Mouse (Mus musculus) limb, embryonic 15.5 days (tissue): ENCODE results near the gene Tmem204. TPM values are rescaled to one million over a fixed set of nuclear protein-coding genes. Genes with fewer than 3 reads are reported as not detected.
"Not testable (repeated sequence)": the region's sequence is repeated elsewhere in the genome, so short reads cannot be mapped to it uniquely, and the experiment has no call there.

Experiments
- ATAC-seq: fragments of 200-750 bp; cut with Nextera tagmentation; 2 replicates; pipeline ENCODE4 v1.8.0; 2017; ENCODE audit warnings: low read depth, moderate TSS enrichment; ENCODE audit not compliant: insufficient number of reproducible peaks, low FRiP score, low TSS enrichment
- H3K27ac ChIP-seq: fragments of 300-500 bp; sonication (generic); 2 replicates; pipeline ENCODE4 v1.5.1; 2015; ENCODE audit warnings: moderate library complexity, mild to moderate bottlenecking, inconsistent platforms
- H3K27me3 ChIP-seq: fragments of 300-500 bp; sonication (generic); 2 replicates; pipeline ENCODE4 v1.6.1; 2015; ENCODE audit warnings: inconsistent platforms
- H3K36me3 ChIP-seq: fragments of 300-500 bp; sonication (generic); 2 replicates; pipeline ENCODE4 v1.6.1; 2015; ENCODE audit warnings: inconsistent platforms
- H3K4me1 ChIP-seq: fragments of 300-500 bp; sonication (generic); 2 replicates; pipeline ENCODE4 v1.6.1; 2015; ENCODE audit warnings: inconsistent platforms
- H3K4me2 ChIP-seq: fragments of 300-500 bp; sonication (generic); 2 replicates; pipeline ENCODE4 v1.6.1; 2015; ENCODE audit warnings: mild to moderate bottlenecking, inconsistent platforms
- H3K4me3 ChIP-seq: fragments of 300-500 bp; sonication (generic); 2 replicates; pipeline ENCODE4 v1.5.1; 2015; ENCODE audit warnings: mild to moderate bottlenecking, inconsistent platforms
- H3K9ac ChIP-seq: fragments of 300-500 bp; sonication (generic); 2 replicates; pipeline ENCODE4 v1.6.1; 2015; ENCODE audit warnings: inconsistent platforms
- H3K9me3 ChIP-seq: fragments of 300-500 bp; sonication (generic); 2 replicates; pipeline ENCODE4 v1.6.1; 2016; ENCODE audit warnings: inconsistent platforms
- WGBS: fragments of 180-500 bp; shearing (Covaris S2); methylation state at CpG from one replicate; pipeline ENCODE4 v1.1.7; 2015; 5-methylcytosine and 5-hydroxymethylcytosine counted together
- polyA plus RNA-seq: library from polyadenylated mRNA; unstranded; fragments of >200 nt; fragmentation: Nextera tagmentation; extraction: Ambion mirVana; gene quantifications from 2 replicates; pipeline ENCODE4 v1.2.1, GENCODE M21; 2015

Gene Tmem204
- polyA plus RNA-seq, result 22.3 and 25.3 TPM in 2 replicates

DNA sequence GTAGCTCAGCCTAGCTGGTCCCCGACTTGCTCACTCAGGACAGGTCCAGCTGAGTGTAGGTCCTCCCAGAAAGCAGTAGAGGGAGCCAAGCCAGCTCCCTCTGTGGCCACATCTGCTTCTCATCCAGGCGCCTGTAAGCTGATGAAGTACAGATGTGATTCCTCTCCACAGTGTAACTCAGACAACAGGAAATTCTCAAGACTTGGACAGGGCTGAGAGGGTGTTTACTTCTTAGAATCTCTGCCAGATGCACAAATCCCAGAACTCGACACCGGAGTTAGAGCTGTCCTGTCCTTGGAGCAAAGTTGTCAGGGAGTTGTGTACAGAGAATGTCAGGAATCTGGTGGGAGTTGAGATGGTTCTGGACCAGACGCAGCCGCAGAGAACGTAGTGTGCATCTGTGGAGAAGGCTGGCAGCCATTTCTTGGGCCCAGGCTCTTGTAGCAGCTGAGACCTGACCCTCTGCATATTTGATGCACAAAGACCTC lies at the start of gene Tmem204:
Gene Tmem204, minus strand, starts transcription at position 148 of the 488 bp plus-strand sequence.
- Histone ChIP-seq H3K9me3 (no peaks in the 10 kb centered on the region), H3K4me2 (no peak within 1 kb of the TSS), H3K4me3 (no peak within 1 kb of the TSS), H3K27ac (peak within 1 kb of the TSS; percentile 95), H3K4me1 (peaks cover 41% of the 10 kb centered on the region), H3K9ac (no peak within 1 kb of the TSS), H3K36me3 (peaks cover 9% of the 10 kb centered on the region; the same call in 1 of the 2 replicates), H3K27me3 (no peaks in the 10 kb centered on the region)
- 14% methylated on average over 7 of the region's 7 CpGs for WGBS
- peak; percentile 89 for ATAC-seq

DNA sequence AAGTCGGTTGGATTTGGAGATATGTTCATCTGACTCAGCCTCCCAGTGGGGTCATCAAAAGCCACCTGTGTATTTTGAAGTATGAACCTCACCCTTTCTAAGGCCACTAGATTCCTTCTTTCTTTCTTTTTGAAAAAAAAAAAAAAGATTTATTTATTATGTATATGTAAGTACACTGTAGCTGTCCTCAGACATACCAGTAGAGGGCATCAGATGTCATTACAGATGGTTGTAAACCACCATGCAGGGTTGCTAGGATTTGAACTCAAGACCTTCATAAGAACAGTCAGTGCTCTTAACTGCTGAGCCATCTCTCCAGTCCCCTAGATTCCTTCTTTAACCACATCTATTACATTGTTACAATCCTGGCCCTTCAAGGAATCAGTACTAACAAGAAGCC lies 46.7 kb upstream of the Tmem204 start:
- Histone ChIP-seq H3K4me1 (peaks cover 12% of the 10 kb centered on the region), H3K27ac (no peak overlapping the region), H3K36me3 (no peaks in the 10 kb centered on the region), H3K9ac (no peak overlapping the region), H3K4me2 (no peak overlapping the region), H3K9me3 (no peaks in the 10 kb centered on the region), H3K27me3 (no peaks in the 10 kb centered on the region), H3K4me3 (no peak overlapping the region)
- WGBS, result 78% methylated on average over 1 of the region's 1 CpGs
- ATAC-seq, result no peak

- ATAC-seq, result no peak
- Histone ChIP-seq H3K4me2 (no peak overlapping the region), H3K9ac (no peak overlapping the region), H3K9me3 (no peaks in the 10 kb centered on the region), H3K4me1 (no peaks in the 10 kb centered on the region; the same call in 1 of the 2 replicates), H3K27me3 (0 out of 2 replicates have a peak, but pooled peaks cover 4% of the 10 kb centered on the region), H3K27ac (no peak overlapping the region), H3K36me3 (no peaks in the 10 kb centered on the region), H3K4me3 (no peak overlapping the region)
- WGBS, result 79% methylated on average over 9 of the region's 9 CpGs
These were observed 44.3 kb upstream of the Tmem204 start for GRCm38 (mm10) chr17:25127681-25128080.

DNA sequence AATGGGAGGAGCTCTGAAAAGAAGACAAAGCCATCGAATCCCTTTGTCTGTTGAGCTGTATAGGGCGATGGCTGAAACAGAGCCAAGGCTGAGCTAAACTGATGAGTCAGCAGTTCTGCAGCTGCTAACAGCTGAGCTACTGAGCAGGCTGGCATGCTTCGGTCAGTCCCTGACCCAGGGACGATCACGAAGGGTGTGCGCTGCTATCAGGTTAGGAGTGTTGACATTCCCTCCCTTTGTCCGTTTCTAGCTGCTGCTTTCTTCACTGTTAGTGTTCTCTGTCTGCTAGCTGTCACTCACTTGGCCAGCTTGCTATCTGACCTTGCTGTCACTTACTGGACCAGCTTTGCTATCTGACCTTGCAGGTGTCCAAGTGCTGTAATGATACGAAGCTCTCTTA lies 43.7 kb upstream of the Tmem204 start:
- no peak overlapping the region for H3K9ac ChIP-seq
- H3K4me1 ChIP-seq, result no peaks in the 10 kb centered on the region; the same call in 1 of the 2 replicates
- no peaks in the 10 kb centered on the region for H3K9me3 ChIP-seq
- H3K27ac ChIP-seq, result no peak overlapping the region
- WGBS, result 62% methylated on average over 8 of the region's 8 CpGs
- 0 out of 2 replicates have a peak, but pooled peaks cover 6% of the 10 kb centered on the region for H3K27me3 ChIP-seq
- H3K4me2 ChIP-seq, result no peak overlapping the region
- ATAC-seq, result no peak
- H3K36me3 ChIP-seq, result no peaks in the 10 kb centered on the region
- H3K4me3 ChIP-seq, result no peak overlapping the region

- H3K4me2 ChIP-seq, H3K9ac ChIP-seq, H3K4me3 ChIP-seq, ATAC-seq, H3K9me3 ChIP-seq, H3K27ac ChIP-seq, H3K27me3 ChIP-seq, H3K36me3 ChIP-seq, H3K4me1 ChIP-seq: not testable (repeated sequence)
- WGBS, result 76% methylated on average over 3 of the region's 3 CpGs
These were observed 42.2 kb upstream of the Tmem204 start for GRCm38 (mm10) chr17:25125442-25126060.

DNA sequence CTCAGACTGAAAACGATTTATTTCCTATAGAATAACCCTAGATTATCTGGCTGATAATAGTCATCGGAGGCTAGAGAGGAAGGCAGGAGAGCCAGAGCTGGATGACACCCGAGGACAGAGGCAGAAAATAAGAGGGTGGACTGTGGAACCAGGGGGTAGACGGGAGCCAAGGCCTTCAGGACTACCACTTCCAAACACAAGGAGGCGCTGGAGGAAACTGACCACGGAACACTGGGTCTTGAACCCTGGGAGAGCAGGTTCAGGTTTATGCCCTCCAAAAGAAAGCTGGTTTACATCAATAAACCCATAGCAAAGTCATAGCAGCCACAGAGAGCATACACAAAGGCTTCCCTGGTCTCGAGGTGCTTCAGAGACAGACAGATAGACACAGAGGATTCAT lies 40.6 kb upstream of the Tmem204 start:
- WGBS, result 30% methylated on average over 7 of the region's 7 CpGs
- Histone ChIP-seq H3K9ac (no peak overlapping the region), H3K4me3 (no peak overlapping the region), H3K27me3 (0 out of 2 replicates have a peak, but pooled peaks cover 6% of the 10 kb centered on the region), H3K27ac (no peak overlapping the region), H3K36me3 (no peaks in the 10 kb centered on the region), H3K9me3 (no peaks in the 10 kb centered on the region), H3K4me1 (no peaks in the 10 kb centered on the region; the same call in 1 of the 2 replicates), H3K4me2 (no peak overlapping the region)
- no peak for ATAC-seq

GRCm38 (mm10) chr17:25120406-25120805 lies 37.0 kb upstream of the Tmem204 start, which contains the start of gene Ptx4:
Gene Ptx4 (plus strand): TSS chr17:25120760.
- no peak within 1 kb of the TSS for H3K4me2 ChIP-seq
- ATAC-seq, result no peak
- H3K4me1 ChIP-seq, result peaks cover 6% of the 10 kb centered on the region; the same call in 1 of the 2 replicates
- H3K9ac ChIP-seq, result no peak within 1 kb of the TSS
- H3K27me3 ChIP-seq, result 0 out of 2 replicates have a peak, but pooled peaks cover 6% of the 10 kb centered on the region
- no peak within 1 kb of the TSS for H3K27ac ChIP-seq
- H3K36me3 ChIP-seq, result no peaks in the 10 kb centered on the region
- H3K9me3 ChIP-seq, result no peaks in the 10 kb centered on the region
- no peak within 1 kb of the TSS for H3K4me3 ChIP-seq
- 14% methylated on average over 3 of the region's 3 CpGs for WGBS

DNA sequence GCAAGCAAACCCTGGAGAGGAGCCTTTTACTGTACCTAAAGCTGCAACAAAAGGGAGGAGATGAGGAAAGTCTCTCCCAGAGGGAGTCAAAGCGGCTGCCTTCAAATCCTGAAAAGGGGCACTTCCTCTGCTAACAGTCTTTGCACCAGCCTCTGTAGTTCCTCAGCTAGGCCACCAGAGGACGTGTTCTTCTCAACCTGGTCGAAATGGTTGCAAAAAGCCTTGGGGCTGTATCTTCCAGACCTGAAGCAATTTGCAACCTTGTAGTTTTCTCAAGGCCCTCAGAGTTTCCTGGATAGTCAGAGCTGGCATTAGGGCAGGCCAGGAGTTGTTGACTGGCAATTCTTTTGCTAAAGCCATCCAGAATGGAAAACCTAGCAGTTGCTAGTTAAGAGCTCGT lies 33.9 kb upstream of the Tmem204 start:
- 39% methylated on average over 4 of the region's 4 CpGs for WGBS
- Histone ChIP-seq H3K27me3 (no peaks in the 10 kb centered on the region), H3K4me2 (no peak overlapping the region), H3K36me3 (peaks cover 11% of the 10 kb centered on the region; the same call in 1 of the 2 replicates), H3K4me1 (peaks cover 14% of the 10 kb centered on the region), H3K27ac (no peak overlapping the region), H3K4me3 (no peak overlapping the region), H3K9me3 (no peaks in the 10 kb centered on the region), H3K9ac (no peak overlapping the region)
- ATAC-seq, result no peak

DNA sequence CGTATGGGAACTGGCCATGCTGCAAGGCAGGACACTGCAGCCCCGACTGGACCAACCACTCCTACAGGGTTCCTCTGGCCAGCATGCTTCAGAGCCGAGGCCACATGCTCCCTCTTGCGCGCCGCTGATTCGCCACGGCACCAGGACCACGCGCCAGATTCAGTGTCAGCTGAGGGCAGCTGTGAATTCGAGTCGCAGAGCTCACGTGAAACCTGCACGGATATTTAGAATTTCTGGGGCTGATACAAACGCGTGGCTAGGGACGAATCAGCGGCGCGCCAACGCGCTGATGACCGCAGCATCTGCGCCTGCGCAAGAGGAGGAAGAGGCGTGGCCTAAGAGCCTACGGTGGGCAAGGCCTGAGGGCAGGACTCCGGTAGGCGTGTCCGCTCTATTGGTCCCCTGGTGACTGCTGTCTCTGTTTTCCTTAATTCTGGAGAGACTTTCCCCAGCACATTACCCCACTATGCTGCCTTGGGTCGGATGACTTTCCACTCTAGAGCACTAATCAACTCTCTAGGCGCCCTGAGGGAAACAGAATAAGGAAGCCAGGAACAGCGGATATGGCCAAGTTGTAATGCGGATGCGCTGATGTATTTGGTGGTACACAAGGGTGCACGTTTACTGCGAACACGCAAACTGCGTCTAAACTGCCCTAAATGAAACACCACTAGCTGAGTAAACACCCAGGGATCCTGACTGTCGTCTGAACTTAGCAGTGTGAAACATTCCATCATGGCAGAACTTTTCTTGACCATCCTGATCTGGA lies 32.5 kb upstream of the Tmem204 start, which contains the start of gene Telo2:
Gene Telo2, minus strand, starts transcription at position 304 of the 769 bp plus-strand sequence.
- Histone ChIP-seq H3K4me2 (peak within 1 kb of the TSS; percentile 96), H3K27ac (peak within 1 kb of the TSS; percentile 96), H3K27me3 (no peaks in the 10 kb centered on the region), H3K36me3 (peaks cover 25% of the 10 kb centered on the region), H3K4me3 (peak within 1 kb of the TSS; percentile 54), H3K9ac (peak within 1 kb of the TSS; percentile 56), H3K9me3 (no peaks in the 10 kb centered on the region), H3K4me1 (peaks cover 18% of the 10 kb centered on the region)
- 3% methylated on average over 40 of the region's 40 CpGs for WGBS
- peak; percentile 86 for ATAC-seq

DNA sequence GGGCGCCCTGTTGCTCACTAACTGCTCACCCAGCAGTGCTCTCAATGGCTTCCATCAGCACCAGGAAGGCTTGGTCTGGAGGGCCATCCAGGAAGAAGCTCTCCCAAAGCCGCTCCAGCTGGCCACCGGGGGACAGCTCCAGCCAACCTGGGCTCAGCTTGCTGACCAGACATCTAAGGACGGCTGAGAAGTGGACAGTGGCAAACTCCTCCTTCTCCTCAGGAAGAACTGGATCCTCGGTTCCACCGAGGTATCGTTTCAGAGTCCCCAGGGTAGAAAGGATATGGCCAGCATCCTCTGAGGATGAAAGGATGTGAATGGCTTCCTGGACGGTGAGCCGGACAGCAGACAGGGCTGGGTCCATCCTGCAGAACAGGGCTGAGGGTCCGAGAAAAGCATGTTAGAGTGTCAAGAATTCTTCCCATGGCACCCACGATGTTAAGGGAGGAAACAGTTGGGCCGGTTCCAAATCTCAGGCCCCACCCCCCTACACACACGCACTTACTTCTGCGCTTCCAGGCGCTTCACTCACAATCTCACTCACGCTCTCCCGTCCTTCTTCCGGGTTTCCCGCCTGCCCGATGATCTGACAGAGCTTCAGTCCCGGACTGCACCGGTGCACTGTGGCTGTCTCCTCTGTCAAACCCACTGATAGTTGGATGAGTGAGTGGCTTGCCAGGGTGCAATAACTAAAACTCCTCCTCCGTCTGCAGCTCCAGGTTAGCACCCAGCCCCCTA lies 31.7 kb upstream of the Tmem204 start:
- peak overlapping the region; percentile 96 for H3K27ac ChIP-seq
- peak; percentile 7; the same call in 1 of the 2 replicates for ATAC-seq
- H3K4me3 ChIP-seq, result peak overlapping the region; percentile 54
- peak overlapping the region; percentile 96 for H3K4me2 ChIP-seq
- H3K27me3 ChIP-seq, result no peaks in the 10 kb centered on the region
- no peaks in the 10 kb centered on the region for H3K9me3 ChIP-seq
- 11% methylated on average over 23 of the region's 23 CpGs for WGBS
- peaks cover 18% of the 10 kb centered on the region for H3K4me1 ChIP-seq
- peak overlapping the region; percentile 56 for H3K9ac ChIP-seq
- peaks cover 33% of the 10 kb centered on the region for H3K36me3 ChIP-seq

GRCm38 (mm10) chr17:25112423-25112810 lies 29.0 kb upstream of the Tmem204 start:
- Histone ChIP-seq H3K4me1 (peaks cover 18% of the 10 kb centered on the region), H3K27ac (no peak overlapping the region), H3K4me2 (no peak overlapping the region), H3K9me3 (no peaks in the 10 kb centered on the region), H3K27me3 (no peaks in the 10 kb centered on the region), H3K9ac (no peak overlapping the region), H3K4me3 (no peak overlapping the region), H3K36me3 (peaks cover 56% of the 10 kb centered on the region)
- ATAC-seq, result no peak
- WGBS, result 78% methylated on average over 3 of the region's 3 CpGs
